Mouse (Mus musculus) yolk sac, embryonic 10.5 days (tissue): Measurements from ENCODE around the gene Gna15.

Source experiments
- DNase-seq: peaks from one replicate; pipeline ENCODE4 v3.0.0-alpha.2; 2017; ENCODE audit warnings: low spot score

Gna15 gene

GRCm38 (mm10) chr10:81523570-81523969 is 455 bp downstream of the Gna15 start:
- no peak for DNase-seq

GRCm38 (mm10) chr10:81523142-81523541 is 883 bp downstream of the Gna15 start:
- no peak for DNase-seq

DNA sequence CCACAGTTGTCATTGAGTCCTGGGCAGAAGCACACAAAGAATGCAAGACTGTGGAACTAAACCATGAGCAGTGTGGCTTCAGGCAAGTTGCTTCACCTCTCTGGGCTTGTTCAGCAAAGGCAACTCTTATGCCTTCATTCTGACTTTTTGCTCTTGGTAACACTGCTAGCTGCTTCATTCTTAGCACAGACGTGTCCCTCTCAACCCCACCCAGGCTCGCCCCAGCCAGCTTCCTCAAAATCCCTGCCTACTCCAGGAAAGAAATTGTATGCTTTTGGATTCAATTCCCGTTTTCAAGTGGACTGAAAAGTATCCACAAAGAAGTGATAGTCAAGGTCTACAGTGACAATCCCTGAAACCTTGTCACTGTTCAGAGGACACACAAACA is 4.1 kb downstream of the Gna15 start:
- no peak for DNase-seq

- DNase-seq = no peak
Observed at GRCm38 (mm10) chr10:81519227-81519977, 4.6 kb downstream of the Gna15 start.

- DNase-seq = no peak
Observed at GRCm38 (mm10) chr10:81518546-81518945, 5.5 kb downstream of the Gna15 start.

- DNase-seq = no peak
Observed at GRCm38 (mm10) chr10:81517227-81517626, 6.8 kb downstream of the Gna15 start.

- DNase-seq = no peak
Observed at GRCm38 (mm10) chr10:81513798-81514197, 10.2 kb downstream of the Gna15 start.

DNA sequence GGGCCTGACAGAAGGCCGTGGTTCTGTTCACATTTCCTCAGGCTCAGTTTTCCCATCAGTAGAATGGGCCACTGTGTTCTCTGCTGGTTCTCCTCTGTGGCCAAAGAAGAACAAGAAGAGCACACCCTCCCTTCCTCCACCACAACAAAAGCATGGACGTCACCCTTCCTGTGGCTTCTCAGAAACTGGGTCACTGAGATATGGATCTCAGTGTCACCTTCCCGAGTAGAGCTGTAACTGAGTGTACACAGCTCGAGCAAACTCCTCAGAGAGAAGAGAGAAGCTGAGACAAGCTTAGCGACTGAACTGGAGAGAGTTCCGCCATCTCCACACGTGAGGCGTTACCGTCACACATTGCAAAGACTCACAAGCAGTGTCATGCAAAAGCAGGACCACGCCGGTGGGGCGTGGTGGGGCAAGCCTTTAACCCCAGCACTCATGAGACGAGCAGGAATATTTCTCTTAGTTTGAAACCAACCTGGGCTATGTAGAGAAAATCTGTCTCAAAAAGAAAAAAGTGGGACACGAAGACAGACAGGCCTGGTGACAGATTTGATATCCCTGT is 13.7 kb downstream of the Gna15 start:
- no peak for DNase-seq

DNA sequence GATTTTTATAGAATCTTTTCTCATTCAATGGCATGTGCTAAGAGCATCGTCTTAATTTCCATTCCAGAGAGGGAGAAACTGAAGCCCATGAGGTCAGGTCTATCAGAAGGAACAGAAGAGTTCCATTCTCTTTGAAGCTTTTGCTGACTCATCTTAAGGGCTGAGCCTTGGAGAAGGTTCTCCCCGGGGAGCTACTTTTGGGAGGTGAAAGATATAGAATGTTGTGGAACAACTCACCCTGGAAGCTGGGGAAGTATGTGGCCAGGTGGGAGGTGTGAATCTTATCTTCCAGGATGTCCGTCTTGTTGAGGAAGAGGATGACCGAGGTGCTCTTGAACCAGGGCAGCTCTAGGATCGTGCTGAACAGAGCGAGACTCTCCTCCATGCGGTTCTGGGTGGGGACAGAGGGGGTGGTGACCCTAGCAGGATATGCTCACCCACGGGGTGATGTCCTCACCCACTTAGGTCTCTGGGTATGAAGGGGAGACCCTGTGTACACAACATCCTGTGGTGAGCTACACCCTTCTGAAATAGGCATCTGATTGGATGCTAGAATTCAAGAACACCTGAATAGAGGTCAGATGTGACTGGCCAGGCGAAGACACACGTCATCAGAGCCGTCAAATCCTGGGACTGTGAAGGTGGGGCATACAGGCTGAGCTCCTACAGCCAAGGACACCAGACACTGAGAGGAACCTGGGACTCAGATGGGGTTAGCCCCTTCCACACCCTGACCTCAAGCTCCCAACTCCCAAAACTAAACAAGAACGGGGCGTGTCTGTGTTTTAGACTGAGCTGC is 16.1 kb downstream of the Gna15 start:
- DNase-seq = no peak

DNA sequence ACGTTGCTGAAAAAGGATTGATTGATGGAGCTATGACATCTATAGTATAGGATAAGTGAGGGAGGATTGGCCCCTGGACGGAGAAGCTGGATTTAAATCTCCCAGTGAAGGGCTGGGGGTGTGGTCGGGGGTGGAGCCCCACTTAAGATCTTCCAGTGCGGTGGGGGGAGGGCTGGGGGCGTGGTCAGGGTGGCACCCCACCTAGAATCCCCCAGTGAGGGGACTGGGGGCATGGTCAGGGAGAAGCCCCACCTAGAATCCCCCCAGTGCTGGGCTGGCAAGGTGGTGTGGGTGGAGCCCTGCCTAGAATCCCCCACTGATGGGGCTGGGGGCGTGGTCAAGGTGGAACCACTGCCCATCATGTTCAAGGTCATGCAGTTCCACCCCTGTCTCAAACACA is 16.9 kb downstream of the Gna15 start:
- DNase-seq = no peak

DNA sequence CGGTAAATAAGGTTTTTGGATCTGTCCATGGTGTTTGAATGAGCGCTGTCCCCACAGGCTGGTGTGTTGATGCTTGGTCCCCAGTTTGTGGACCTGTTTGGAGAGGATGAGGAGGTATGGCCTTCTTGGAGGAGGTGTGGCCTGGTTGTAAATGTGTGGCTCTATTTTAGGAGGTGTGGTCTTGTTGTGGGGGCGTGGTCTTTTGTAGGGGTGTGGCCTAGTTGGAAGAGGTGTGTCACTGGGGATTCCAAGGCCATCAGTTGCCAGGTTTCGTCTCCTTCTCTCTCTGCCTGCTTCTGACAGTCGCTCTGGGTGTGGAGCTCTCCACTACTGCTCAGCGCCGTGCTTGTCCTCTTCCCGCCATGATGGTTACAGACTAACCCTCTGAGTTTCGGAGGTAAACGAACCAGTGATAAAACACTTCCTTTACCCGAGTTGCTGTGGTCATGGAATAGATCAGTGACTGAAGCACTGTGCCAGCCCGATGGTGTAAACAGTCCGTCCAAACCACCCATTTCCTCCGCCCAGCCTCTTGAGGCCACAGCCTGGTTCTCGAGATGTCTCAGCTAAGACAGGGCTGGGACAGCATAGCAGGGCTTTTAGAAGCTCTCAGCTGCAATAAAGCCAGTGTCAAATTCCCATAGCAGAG is 18.9 kb downstream of the Gna15 start:
- DNase-seq = no peak

- peak; percentile 58 for DNase-seq
Observed at GRCm38 (mm10) chr10:81502658-81503057, 21.4 kb downstream of the Gna15 start.

- DNase-seq = no peak
Observed at GRCm38 (mm10) chr10:81501863-81502262, 22.2 kb downstream of the Gna15 start.

- no peak for DNase-seq
Observed at GRCm38 (mm10) chr10:81500032-81500431, 24.0 kb downstream of the Gna15 start, which contains the start of gene S1pr4. S1pr4 (minus strand) TSS chr10:81500132.

DNA sequence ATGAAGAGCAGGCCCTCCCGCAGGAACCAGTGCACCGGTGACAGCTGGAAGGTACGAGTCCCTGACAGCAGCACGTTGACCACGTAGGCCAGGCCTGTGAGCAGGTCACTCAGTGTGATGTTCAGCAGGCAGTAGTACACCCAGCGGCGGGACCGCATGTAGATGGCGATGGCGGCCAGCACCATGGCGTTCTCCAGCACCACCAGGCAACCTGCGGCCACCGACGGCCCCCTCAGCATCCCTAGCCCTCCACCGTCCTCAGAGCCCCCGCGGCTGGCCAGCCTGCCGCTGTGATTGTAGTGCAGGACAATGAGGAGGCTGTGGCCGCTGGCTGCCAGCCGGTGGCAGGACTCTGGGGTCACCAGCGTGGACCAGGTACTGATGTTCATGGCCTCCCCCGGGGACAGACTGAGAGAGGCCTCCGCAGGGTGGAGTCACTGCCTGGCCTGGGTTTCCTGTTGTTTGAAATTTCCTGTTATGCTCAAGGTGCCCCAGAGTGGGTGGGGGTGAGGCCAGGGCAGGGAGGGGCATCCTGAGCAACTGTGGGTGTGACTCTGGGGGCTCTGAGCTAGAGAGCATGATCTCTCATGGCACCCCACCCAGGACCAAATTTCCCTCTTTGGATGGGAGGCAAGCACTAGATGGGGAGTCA is 24.6 kb downstream of the Gna15 start:
- DNase-seq = no peak

GRCm38 (mm10) chr10:81498316-81499249 is 25.4 kb downstream of the Gna15 start:
- DNase-seq = no peak

GRCm38 (mm10) chr10:81497401-81498270 is 26.4 kb downstream of the Gna15 start:
- DNase-seq = no peak

DNA sequence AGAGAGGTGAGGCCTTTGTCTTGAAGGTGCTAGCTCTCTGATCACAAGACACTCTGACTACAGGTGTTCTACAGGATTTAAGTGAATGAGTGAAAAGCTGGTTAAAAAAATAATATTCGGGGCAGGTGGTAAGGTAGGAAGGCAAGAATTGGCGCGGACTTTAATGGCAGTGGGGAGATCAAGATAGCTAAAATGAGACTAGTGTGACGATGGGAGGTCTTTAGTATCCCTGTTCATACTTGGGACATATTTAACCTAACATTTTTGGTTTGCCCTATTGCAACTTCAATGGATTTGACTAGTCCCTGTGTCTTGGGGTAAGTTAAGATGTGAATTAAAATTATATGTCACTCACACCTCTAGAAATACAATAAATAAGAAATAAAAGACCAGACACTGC is 27.1 kb downstream of the Gna15 start:
- no peak for DNase-seq

DNA sequence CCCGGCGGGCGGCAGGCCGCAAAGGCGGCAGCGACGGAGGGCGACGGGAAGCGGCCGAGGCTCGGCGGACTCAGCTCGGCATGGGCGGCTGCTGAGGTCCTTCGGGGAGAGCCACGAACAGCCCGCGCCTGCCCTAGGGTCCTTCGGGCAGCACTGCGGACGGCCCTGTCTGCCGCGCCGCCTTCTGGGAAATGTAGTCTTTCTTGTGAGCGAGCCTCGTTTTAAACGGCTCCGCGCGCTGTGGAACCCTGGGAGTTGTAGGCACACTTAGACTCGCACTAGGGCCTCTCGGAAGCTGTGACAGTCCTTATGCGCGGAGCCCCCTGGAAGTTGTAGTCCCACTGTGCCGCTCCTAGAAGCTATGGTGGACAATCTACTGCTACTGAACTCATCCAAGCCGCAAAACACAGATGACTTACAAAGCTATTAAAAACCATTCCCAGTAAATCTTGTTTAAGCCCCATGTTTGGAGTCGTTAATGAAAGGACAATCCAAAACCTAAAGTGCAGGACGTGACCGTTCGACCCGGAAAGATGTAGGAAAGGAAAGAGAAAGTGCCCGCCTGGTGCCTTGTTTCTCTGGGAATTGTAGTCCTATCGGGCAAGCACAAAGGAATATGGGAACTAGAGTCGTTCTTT is 27.6 kb downstream of the Gna15 start, which contains the start of gene Ncln:
Gene Ncln, minus strand, starts transcription at position 129 of the 638 bp plus-strand sequence.
- peak; percentile 98 for DNase-seq
